Mouse (Mus musculus): ENCODE measurements around the gene Tmem145. TPM values are rescaled to one million over a fixed set of nuclear protein-coding genes. Genes with fewer than 3 reads are reported as not detected.

Tmem145 gene
- polyA plus RNA-seq (2012; rRNA removed), result 0.10 and 0.21 TPM in 2 replicates

DNA sequence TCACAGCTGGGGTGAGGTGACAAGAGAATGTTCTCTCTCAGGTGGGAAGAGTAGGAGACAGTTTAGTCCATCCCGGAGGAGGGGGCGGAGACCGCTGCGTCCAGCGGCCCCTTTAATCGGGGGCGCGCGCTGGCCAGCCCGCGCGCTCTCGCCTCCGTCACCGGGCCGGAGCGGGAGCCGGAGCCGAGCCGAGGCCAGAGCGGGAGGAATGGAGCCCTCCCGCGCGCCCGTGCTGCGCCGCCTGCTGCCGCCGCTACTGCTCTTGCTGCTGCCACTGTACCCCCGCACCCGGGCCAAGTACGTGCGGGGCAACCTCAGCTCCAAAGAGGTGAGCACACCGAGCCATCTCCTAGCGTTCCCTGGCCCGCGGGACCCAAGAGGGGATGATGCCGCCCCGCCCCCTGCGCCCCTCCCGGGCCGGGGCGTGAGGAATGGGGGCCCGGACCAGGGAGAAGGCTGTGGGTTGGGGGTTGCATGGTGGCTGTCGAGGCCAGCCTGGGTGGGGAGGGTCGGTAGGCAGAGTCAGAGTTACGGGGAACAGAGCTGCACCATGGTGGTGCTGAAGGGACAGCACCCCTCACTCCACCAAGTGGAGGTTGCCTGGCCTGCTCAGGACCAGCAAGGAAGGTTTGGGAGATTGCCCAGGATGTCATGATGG is at the start of gene Tmem145:
Gene Tmem145, plus strand, starts transcription at position 151 of the 658 bp plus-strand sequence.

GRCm38 (mm10) chr7:25267301-25267750 is 38.6 kb upstream of the Tmem145 start, which contains the start of gene Cic:
Gene Cic (plus strand): TSS chr7:25267704.

DNA sequence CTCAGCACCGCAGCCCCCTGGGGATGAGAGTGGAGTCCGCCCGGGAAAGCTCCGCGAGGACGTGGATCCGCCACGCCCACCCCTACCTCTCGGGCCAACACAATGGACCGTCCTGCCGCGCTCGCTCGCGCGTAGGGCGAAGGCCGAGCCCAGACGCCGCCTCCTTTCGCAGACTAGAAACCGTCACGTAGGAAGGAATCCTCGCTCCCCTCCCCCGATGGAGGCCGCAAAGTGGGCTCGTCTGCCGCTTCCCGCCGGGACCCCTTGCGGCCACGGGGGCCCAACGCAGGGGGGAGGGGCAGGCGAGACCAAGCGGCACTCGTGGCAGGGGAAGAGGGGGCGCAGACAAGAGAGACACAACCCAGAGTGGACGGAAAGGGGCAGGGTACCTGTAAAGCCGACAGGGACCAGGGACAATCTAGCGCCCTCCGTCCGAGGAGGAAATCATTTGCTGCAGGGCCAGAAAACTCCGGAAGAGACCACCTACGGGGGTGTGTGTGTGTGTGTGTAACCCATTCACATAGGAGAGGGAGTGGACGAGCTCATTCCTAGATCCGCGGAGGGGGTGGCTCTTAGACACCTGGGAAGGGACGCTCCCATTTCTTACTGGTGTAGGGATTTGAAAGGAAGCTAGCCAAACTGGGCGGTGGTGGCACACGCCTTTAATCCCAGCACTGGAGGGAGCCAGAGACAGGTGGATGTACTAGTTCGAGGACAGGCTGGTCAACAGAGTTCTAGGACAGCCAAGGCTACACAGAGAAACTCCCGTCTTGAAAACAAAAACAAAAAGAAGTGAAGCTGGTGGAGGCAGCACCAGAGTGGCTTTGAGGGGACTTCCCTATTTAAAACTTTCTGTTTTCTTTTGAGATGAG is 8.2 kb upstream of the Tmem145 start, which contains the start of gene Pafah1b3:
Gene Pafah1b3, minus strand, starts transcription at position 533 of the 872 bp plus-strand sequence.

DNA sequence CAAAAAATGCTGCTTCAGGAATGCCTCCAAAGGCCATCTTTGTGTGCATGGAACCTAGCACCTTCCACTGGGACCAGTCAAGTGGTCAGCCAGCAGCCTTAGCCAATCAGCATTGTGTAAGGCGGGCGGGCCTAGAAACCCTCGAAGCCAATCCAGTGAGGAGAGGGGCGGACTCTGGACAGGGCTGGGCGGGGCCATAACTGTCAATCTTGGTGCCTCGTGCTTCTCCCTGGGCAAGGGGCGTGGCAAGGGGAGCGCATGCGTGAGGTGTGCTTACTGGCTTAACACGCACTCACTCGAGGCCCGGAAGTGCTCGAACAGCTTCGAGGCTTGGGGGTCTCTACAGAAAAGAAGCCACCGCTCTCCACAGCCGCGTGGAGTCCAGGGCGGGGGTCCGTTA is 4.8 kb upstream of the Tmem145 start, which contains the start of gene Prr19:
Gene Prr19, plus strand, starts transcription at position 349 of the 400 bp plus-strand sequence.

DNA sequence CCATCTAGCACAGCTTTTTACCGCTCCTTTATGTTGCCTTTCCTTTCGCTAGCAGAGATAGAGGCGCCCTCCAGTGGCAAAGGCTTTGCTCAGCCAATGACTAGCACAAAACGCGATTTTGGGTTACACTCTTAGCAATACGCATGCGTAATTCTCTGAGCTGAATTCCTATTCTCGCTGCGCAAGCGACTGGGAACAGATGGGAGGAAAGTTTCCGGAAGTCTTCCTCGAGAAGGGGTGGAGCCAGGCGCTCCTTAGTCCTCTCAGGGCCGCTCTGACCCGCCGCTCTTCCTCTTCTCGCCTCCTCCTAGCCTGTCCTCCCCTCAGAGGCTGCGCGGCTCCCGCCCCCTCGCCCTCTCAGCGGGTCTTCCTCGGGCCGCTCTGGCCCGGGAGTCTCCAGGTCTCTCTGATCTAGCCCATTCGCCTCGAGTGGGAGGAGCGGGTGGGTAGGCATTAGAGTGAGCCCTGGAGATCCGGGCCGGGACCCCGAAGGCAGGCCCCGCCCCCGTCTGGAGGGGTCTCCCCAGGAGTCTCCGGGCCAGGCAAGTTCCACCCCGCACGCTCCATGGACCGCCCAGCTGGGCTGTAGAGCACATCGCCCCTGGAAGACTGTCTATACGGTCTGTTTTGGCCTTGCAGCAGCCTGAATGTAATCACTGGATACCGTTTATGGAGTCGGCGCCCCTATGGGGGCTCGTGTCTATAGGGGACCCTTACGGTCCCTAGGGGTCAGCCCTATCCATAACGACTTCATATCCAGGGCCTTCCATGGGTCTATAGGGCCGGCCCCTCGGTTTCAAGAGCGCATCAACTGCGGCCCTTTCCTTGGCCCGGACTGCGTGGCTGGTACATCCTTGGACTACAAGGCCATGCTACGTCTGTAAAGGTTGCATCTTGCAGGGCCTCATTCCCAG is 10.9 kb downstream of the Tmem145 start, which contains the start of gene Megf8:
Gene Megf8, plus strand, starts transcription at position 633 of the 914 bp plus-strand sequence.

Other genes with a start within 250 kb of the Tmem145 start
- 94.3 and 103 TPM in 2 replicates for gene Grik5, start 233.8 kb upstream of the Tmem145 start, polyA plus RNA-seq (2012; rRNA removed)
- gene Zfp574, start 233.5 kb upstream of the Tmem145 start, polyA plus RNA-seq (2012; rRNA removed), result 72.5 and 73.2 TPM in 2 replicates
- 4.0 and 5.4 TPM in 2 replicates for gene Pou2f2, start 126.4 kb upstream of the Tmem145 start, polyA plus RNA-seq (2012; rRNA removed)
- 34.0 and 36.0 TPM in 2 replicates for gene Dedd2, start 85.5 kb upstream of the Tmem145 start, polyA plus RNA-seq (2012; rRNA removed)
- gene Zfp526, start 84.7 kb upstream of the Tmem145 start, polyA plus RNA-seq (2012; rRNA removed), result 21.8 and 23.1 TPM in 2 replicates
- 129 and 159 TPM in 2 replicates for gene Gsk3a, start 68.3 kb upstream of the Tmem145 start, polyA plus RNA-seq (2012; rRNA removed)
- gene Erf, start 55.3 kb upstream of the Tmem145 start, polyA plus RNA-seq (2012; rRNA removed), result 60.5 and 69.1 TPM in 2 replicates
- gene Cic, start 38.4 kb upstream of the Tmem145 start, polyA plus RNA-seq (2012; rRNA removed), result 123 and 151 TPM in 2 replicates
- 154 and 172 TPM in 2 replicates for gene Pafah1b3, start 8.1 kb upstream of the Tmem145 start, polyA plus RNA-seq (2012; rRNA removed)
- 0.12 and 0.18 TPM in 2 replicates for gene Prr19, start 4.7 kb upstream of the Tmem145 start, polyA plus RNA-seq (2012; rRNA removed)
- gene Megf8, start 11.1 kb downstream of the Tmem145 start, polyA plus RNA-seq (2012; rRNA removed), result 113 and 119 TPM in 2 replicates
- gene Cnfn, start 63.6 kb downstream of the Tmem145 start, polyA plus RNA-seq (2012; rRNA removed), result 3.7 TPM in 1 of 2 replicates, not detected in the other
- 105 and 109 TPM in 2 replicates for gene Lipe, start 92.6 kb downstream of the Tmem145 start, polyA plus RNA-seq (2012; rRNA removed)
- 7.7 and 9.4 TPM in 2 replicates for gene Cxcl17, start 106.8 kb downstream of the Tmem145 start, polyA plus RNA-seq (2012; rRNA removed)
- gene Ceacam1, start 171.5 kb downstream of the Tmem145 start, polyA plus RNA-seq (2012; rRNA removed), result 7.2 and 8.8 TPM in 2 replicates
- gene Ceacam2, start 233.8 kb downstream of the Tmem145 start, polyA plus RNA-seq (2012; rRNA removed), result 0.03 TPM in 1 of 2 replicates, not detected in the other

Measured in ovary, adult 2 months (tissue).